Mouse (Mus musculus) lung, postnatal 0 days (tissue): Measurements from ENCODE around the gene Ptges3l.

Experiments used
- CTCF ChIP-seq: IDR thresholded peaks from 2 replicates; pipeline ENCODE4 v1.5.1; 2016; ENCODE audit warnings: antibody characterized with exemption, mild to moderate bottlenecking
- EP300 ChIP-seq: IDR thresholded peaks from 2 replicates; pipeline ENCODE4 v1.6.1; 2016; ENCODE audit warnings: antibody characterized with exemption, mild to moderate bottlenecking, control low read depth

DNA sequence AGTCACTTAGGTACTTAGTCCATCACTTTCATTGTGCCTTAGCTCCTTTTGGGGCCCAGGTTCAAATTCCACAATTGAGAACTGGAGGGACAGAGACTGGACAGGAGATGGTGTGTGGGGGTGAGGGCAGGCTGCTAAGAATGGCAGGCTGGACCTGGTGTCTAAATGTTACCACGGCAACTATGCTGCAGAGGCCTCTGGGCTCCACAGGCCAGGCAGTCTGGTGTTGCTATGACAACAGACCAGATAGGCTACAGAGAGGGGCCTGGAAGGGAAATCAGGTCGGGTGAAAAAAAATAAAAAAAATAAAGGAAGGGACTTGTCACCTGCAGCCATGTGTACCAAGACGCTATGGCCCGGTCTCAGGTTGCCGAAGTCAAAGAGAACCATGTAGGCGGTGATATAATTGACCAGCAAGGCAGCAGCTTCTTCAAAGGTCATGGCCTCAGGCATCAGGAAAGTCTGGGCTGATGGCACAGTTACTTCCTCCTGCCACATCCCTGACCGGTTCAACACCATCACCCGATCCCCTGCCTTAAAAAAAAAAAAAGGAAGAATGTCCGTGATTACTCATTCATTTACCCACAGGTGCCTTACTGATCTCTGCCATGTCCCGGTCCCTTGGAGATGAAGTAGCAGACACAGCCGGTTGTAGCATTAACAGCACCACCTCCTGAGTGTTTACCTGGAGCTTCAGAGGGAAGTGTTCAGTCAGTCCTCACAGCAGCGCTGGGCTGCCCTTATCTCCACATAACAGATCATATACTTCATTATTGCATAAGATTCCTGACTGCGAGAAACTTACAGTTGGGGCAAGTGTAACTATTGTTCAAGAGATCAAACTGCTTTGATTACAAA is 37.7 kb upstream of the Ptges3l start:
- no peak for TF ChIP-seq CTCF
- TF ChIP-seq EP300: no peak
